Mouse (Mus musculus): ENCODE measurements around the gene Zfp385a. TPM values are rescaled to one million over a fixed set of nuclear protein-coding genes. Genes with fewer than 3 reads are reported as not detected.
A peak's percentile ranks its signal among the peaks of the same experiment; 100 is the strongest.

Zfp385a gene
- polyA plus RNA-seq, 1 experiment from 2014 or later: 11.8 TPM

- Histone ChIP-seq H3K9ac (no peak overlapping the region), H3K4me1 (ENCODE audit: insufficient read depth) (peaks cover 10% of the 10 kb centered on the region; the same call in 1 of the 2 replicates), H3K9me3 (ENCODE audit: low read depth, low read length) (no peaks in the 10 kb centered on the region), H3K27me3 (ENCODE audit: insufficient read depth, low read length) (no peaks in the 10 kb centered on the region), H3K4me3 (ENCODE audit: low read depth, low read length) (no peak overlapping the region), H3K4me2 (no peak overlapping the region), H3K27ac (ENCODE audit: low read depth) (peak overlapping the region; percentile 69; the same call in 1 of the 2 replicates), H3K36me3 (ENCODE audit: insufficient read depth) (no peaks in the 10 kb centered on the region)
- peak; percentile 29; the same call in 1 of the 2 replicates for ATAC-seq (ENCODE audit: insufficient read depth)
- no peak for TF ChIP-seq CTCF (IDR thresholded peaks at IDR 0.05; ENCODE audit: low read depth)
- 65% methylated on average over 3 of the region's 3 CpGs for WGBS
- no peak for DNase-seq
Observed at GRCm38 (mm10) chr15:103377752-103378664, 38.1 kb upstream of the Zfp385a start.

GRCm38 (mm10) chr15:103376837-103377269, 37.0 kb upstream of the Zfp385a start:
- ATAC-seq (ENCODE audit: insufficient read depth): peak; percentile 62
- 29% methylated on average over 8 of the region's 8 CpGs for WGBS
- Histone ChIP-seq H3K4me1 (ENCODE audit: insufficient read depth) (peaks cover 10% of the 10 kb centered on the region; the same call in 1 of the 2 replicates), H3K4me3 (ENCODE audit: low read depth, low read length) (no peak overlapping the region), H3K27ac (ENCODE audit: low read depth) (no peak overlapping the region), H3K9me3 (ENCODE audit: low read depth, low read length) (no peaks in the 10 kb centered on the region), H3K27me3 (ENCODE audit: insufficient read depth, low read length) (no peaks in the 10 kb centered on the region), H3K9ac (no peak overlapping the region), H3K4me2 (no peak overlapping the region), H3K36me3 (ENCODE audit: insufficient read depth) (no peaks in the 10 kb centered on the region)
- no peak for TF ChIP-seq CTCF (IDR thresholded peaks at IDR 0.05; ENCODE audit: low read depth)
- DNase-seq: peak; percentile 71

- Histone ChIP-seq H3K4me2 (no peak overlapping the region), H3K9ac (no peak overlapping the region), H3K27me3 (ENCODE audit: insufficient read depth, low read length) (no peaks in the 10 kb centered on the region), H3K36me3 (ENCODE audit: insufficient read depth) (no peaks in the 10 kb centered on the region), H3K9me3 (ENCODE audit: low read depth, low read length) (no peaks in the 10 kb centered on the region), H3K4me1 (ENCODE audit: insufficient read depth) (peaks cover 10% of the 10 kb centered on the region; the same call in 1 of the 2 replicates), H3K27ac (ENCODE audit: low read depth) (no peak overlapping the region), H3K4me3 (ENCODE audit: low read depth, low read length) (no peak overlapping the region)
- WGBS: 78% methylated on average over 4 of the region's 4 CpGs
- TF ChIP-seq CTCF (IDR thresholded peaks at IDR 0.05; ENCODE audit: low read depth): no peak
- DNase-seq (no peak), ATAC-seq (ENCODE audit: insufficient read depth) (no peak)
Observed at GRCm38 (mm10) chr15:103375112-103375800, 35.4 kb upstream of the Zfp385a start.

GRCm38 (mm10) chr15:103372461-103372860, 32.6 kb upstream of the Zfp385a start:
- H3K4me2 ChIP-seq: no peak overlapping the region
- H3K36me3 ChIP-seq (ENCODE audit: insufficient read depth): no peaks in the 10 kb centered on the region
- ATAC-seq (ENCODE audit: insufficient read depth): no peak
- H3K27ac ChIP-seq (ENCODE audit: low read depth): no peak overlapping the region
- H3K9me3 ChIP-seq (ENCODE audit: low read depth, low read length): no peaks in the 10 kb centered on the region
- DNase-seq: no peak
- no peaks in the 10 kb centered on the region for H3K4me1 ChIP-seq (ENCODE audit: insufficient read depth)
- no peaks in the 10 kb centered on the region for H3K27me3 ChIP-seq (ENCODE audit: insufficient read depth, low read length)
- no peak overlapping the region for H3K4me3 ChIP-seq (ENCODE audit: low read depth, low read length)
- H3K9ac ChIP-seq: no peak overlapping the region
- TF ChIP-seq CTCF (IDR thresholded peaks at IDR 0.05; ENCODE audit: low read depth): no peak

- no peaks in the 10 kb centered on the region for H3K4me1 ChIP-seq (ENCODE audit: insufficient read depth)
- 76% methylated on average over 1 of the region's 1 CpGs for WGBS
- no peak for TF ChIP-seq CTCF (IDR thresholded peaks at IDR 0.05; ENCODE audit: low read depth)
- H3K9me3 ChIP-seq (ENCODE audit: low read depth, low read length): no peaks in the 10 kb centered on the region
- DNase-seq: no peak
- no peak overlapping the region for H3K9ac ChIP-seq
- no peaks in the 10 kb centered on the region for H3K36me3 ChIP-seq (ENCODE audit: insufficient read depth)
- no peak overlapping the region for H3K27ac ChIP-seq (ENCODE audit: low read depth)
- H3K4me2 ChIP-seq: no peak overlapping the region
- H3K27me3 ChIP-seq (ENCODE audit: insufficient read depth, low read length): no peaks in the 10 kb centered on the region
- no peak overlapping the region for H3K4me3 ChIP-seq (ENCODE audit: low read depth, low read length)
- no peak for ATAC-seq (ENCODE audit: insufficient read depth)
Observed at GRCm38 (mm10) chr15:103371741-103372140, 31.8 kb upstream of the Zfp385a start.

- Histone ChIP-seq H3K4me3 (ENCODE audit: low read depth, low read length) (no peak overlapping the region), H3K9me3 (ENCODE audit: low read depth, low read length) (no peaks in the 10 kb centered on the region), H3K4me2 (no peak overlapping the region), H3K9ac (no peak overlapping the region), H3K27ac (ENCODE audit: low read depth) (no peak overlapping the region), H3K36me3 (ENCODE audit: insufficient read depth) (no peaks in the 10 kb centered on the region), H3K27me3 (ENCODE audit: insufficient read depth, low read length) (no peaks in the 10 kb centered on the region), H3K4me1 (ENCODE audit: insufficient read depth) (no peaks in the 10 kb centered on the region)
- DNase-seq (peak; percentile 28), ATAC-seq (ENCODE audit: insufficient read depth) (no peak)
- 22% methylated on average over 2 of the region's 2 CpGs for WGBS
- TF ChIP-seq CTCF (IDR thresholded peaks at IDR 0.05; ENCODE audit: low read depth): no peak
Observed at GRCm38 (mm10) chr15:103371208-103371607, 31.3 kb upstream of the Zfp385a start.

GRCm38 (mm10) chr15:103370462-103370861, 30.6 kb upstream of the Zfp385a start:
- Histone ChIP-seq H3K4me1 (ENCODE audit: insufficient read depth) (no peaks in the 10 kb centered on the region), H3K27ac (ENCODE audit: low read depth) (no peak overlapping the region), H3K9me3 (ENCODE audit: low read depth, low read length) (no peaks in the 10 kb centered on the region), H3K9ac (no peak overlapping the region), H3K36me3 (ENCODE audit: insufficient read depth) (no peaks in the 10 kb centered on the region), H3K4me3 (ENCODE audit: low read depth, low read length) (no peak overlapping the region), H3K4me2 (no peak overlapping the region), H3K27me3 (ENCODE audit: insufficient read depth, low read length) (no peaks in the 10 kb centered on the region)
- 33% methylated on average over 4 of the region's 4 CpGs for WGBS
- DNase-seq: no peak
- ATAC-seq (ENCODE audit: insufficient read depth): no peak
- TF ChIP-seq CTCF (IDR thresholded peaks at IDR 0.05; ENCODE audit: low read depth): no peak

All from lung, embryonic 14.5 days (tissue).